Mouse (Mus musculus) stomach, embryonic 14.5 days (tissue): ENCODE results near the gene Gm20388. TPM values are rescaled to one million over a fixed set of nuclear protein-coding genes. Genes with fewer than 3 reads are reported as not detected.

Experiments
- ATAC-seq: fragments of 200-750 bp; cut with Nextera tagmentation; 2 replicates; pipeline ENCODE4 v1.8.0; 2017; ENCODE audit warnings: low read depth, moderate TSS enrichment; ENCODE audit not compliant: insufficient number of reproducible peaks, insufficient read depth, low FRiP score
- H3K27ac ChIP-seq: fragments of 300-500 bp; sonication (generic); 2 replicates; pipeline ENCODE4 v1.5.1; 2014; ENCODE audit warnings: mild to moderate bottlenecking, low read length, moderate library complexity, mixed read lengths
- H3K27me3 ChIP-seq: fragments of 300-500 bp; sonication (generic); 2 replicates; pipeline ENCODE4 v1.6.1; 2014; ENCODE audit warnings: low read length, control low read depth, mixed read lengths; ENCODE audit not compliant: control insufficient read depth, insufficient read depth
- H3K36me3 ChIP-seq: fragments of 300-500 bp; sonication (generic); 2 replicates; pipeline ENCODE4 v1.6.1; 2014; ENCODE audit warnings: mild to moderate bottlenecking, control low read depth, low read length, moderate library complexity, mixed read lengths; ENCODE audit not compliant: control insufficient read depth, insufficient read depth
- H3K4me1 ChIP-seq: fragments of 300-500 bp; sonication (generic); 2 replicates; pipeline ENCODE4 v1.6.1; 2014; ENCODE audit warnings: low read length, control low read depth, mixed read lengths; ENCODE audit not compliant: control insufficient read depth, insufficient read depth
- H3K4me2 ChIP-seq: fragments of 300-500 bp; sonication (generic); replicated peaks from 2 replicates; pipeline ENCODE4 v1.6.1; 2014; ENCODE audit warnings: low read depth, low read length, control low read depth
- H3K4me3 ChIP-seq: fragments of 300-500 bp; sonication (generic); 2 replicates; pipeline ENCODE4 v1.5.1; 2014; ENCODE audit warnings: low read depth, low read length, control low read depth
- H3K9ac ChIP-seq: fragments of 300-500 bp; sonication (generic); replicated peaks from 2 replicates; pipeline ENCODE4 v1.6.1; 2014; ENCODE audit warnings: low read depth, mild to moderate bottlenecking, control low read depth, low read length, moderate library complexity, mixed read lengths
- H3K9me3 ChIP-seq: fragments of 300-500 bp; sonication (generic); 2 replicates; pipeline ENCODE4 v1.6.1; 2016; ENCODE audit warnings: low read depth, low read length, control low read depth; ENCODE audit not compliant: control insufficient read depth
- WGBS: fragments of 180-500 bp; shearing (Covaris S2); extraction: QIAGEN DNeasy Blood & Tissue Kit; methylation state at CpG from one replicate; pipeline ENCODE4 v1.1.7; 2014; 5-methylcytosine and 5-hydroxymethylcytosine counted together
- polyA plus RNA-seq: library from polyadenylated mRNA; unstranded; fragments of >200 nt; fragmentation: Nextera tagmentation; extraction: Ambion mirVana; gene quantifications from 2 replicates; pipeline ENCODE4 v1.2.1, GENCODE M21; 2014

Gene Gm20388
- polyA plus RNA-seq, 1 experiment from 2014 or later = 11.4 TPM

GRCm38 (mm10) chr8:121680896-121681295 lies 1770.3 kb downstream of the Gm20388 start:
- no peak for ATAC-seq
- no peak overlapping the region for H3K9ac ChIP-seq
- no peak overlapping the region for H3K4me3 ChIP-seq
- 82% methylated on average over 4 of the region's 4 CpGs for WGBS
- no peak overlapping the region for H3K27ac ChIP-seq
- H3K36me3 ChIP-seq = no peaks in the 10 kb centered on the region
- H3K9me3 ChIP-seq = no peaks in the 10 kb centered on the region
- no peak overlapping the region for H3K4me2 ChIP-seq
- H3K4me1 ChIP-seq = no peaks in the 10 kb centered on the region
- H3K27me3 ChIP-seq = no peaks in the 10 kb centered on the region

- H3K4me2 ChIP-seq = no peak overlapping the region
- H3K4me3 ChIP-seq = no peak overlapping the region
- no peaks in the 10 kb centered on the region for H3K36me3 ChIP-seq
- ATAC-seq = no peak
- no peak overlapping the region for H3K9ac ChIP-seq
- no peaks in the 10 kb centered on the region for H3K27me3 ChIP-seq
- WGBS = 57% methylated on average over 10 of the region's 10 CpGs
- no peak overlapping the region for H3K27ac ChIP-seq
- H3K9me3 ChIP-seq = no peaks in the 10 kb centered on the region
- H3K4me1 ChIP-seq = no peaks in the 10 kb centered on the region
These were observed 1770.8 kb downstream of the Gm20388 start for GRCm38 (mm10) chr8:121681457-121681856.

- H3K27me3 ChIP-seq = no peaks in the 10 kb centered on the region
- H3K9ac ChIP-seq = no peak overlapping the region
- ATAC-seq = no peak
- H3K9me3 ChIP-seq = no peaks in the 10 kb centered on the region
- no peak overlapping the region for H3K4me3 ChIP-seq
- H3K4me1 ChIP-seq = 0 out of 2 replicates have a peak, but pooled peaks cover 3% of the 10 kb centered on the region
- no peaks in the 10 kb centered on the region for H3K36me3 ChIP-seq
- 63% methylated on average over 10 of the region's 10 CpGs for WGBS
- H3K4me2 ChIP-seq = no peak overlapping the region
- H3K27ac ChIP-seq = no peak overlapping the region
These were observed 1772.6 kb downstream of the Gm20388 start for GRCm38 (mm10) chr8:121683083-121683832.

- 14% methylated on average over 4 of the region's 4 CpGs for WGBS
- H3K27me3 ChIP-seq = no peaks in the 10 kb centered on the region
- ATAC-seq = no peak
These were observed 1774.8 kb downstream of the Gm20388 start for GRCm38 (mm10) chr8:121685419-121685818.

GRCm38 (mm10) chr8:121687455-121688161 lies 1777.0 kb downstream of the Gm20388 start:
- WGBS = 60% methylated on average over 14 of the region's 14 CpGs
- ATAC-seq = no peak
- no peaks in the 10 kb centered on the region for H3K9me3 ChIP-seq
- no peak overlapping the region for H3K27ac ChIP-seq
- no peaks in the 10 kb centered on the region for H3K27me3 ChIP-seq
- no peak overlapping the region for H3K4me3 ChIP-seq
- 0 out of 2 replicates have a peak, but pooled peaks cover 6% of the 10 kb centered on the region for H3K4me1 ChIP-seq
- H3K36me3 ChIP-seq = no peaks in the 10 kb centered on the region
- no peak overlapping the region for H3K9ac ChIP-seq
- no peak overlapping the region for H3K4me2 ChIP-seq

More at GRCm38 (mm10) chr8:121685419-121685818, 1774.8 kb downstream of the Gm20388 start:
- no peaks in the 10 kb centered on the region for H3K9me3 ChIP-seq
- no peaks in the 10 kb centered on the region for H3K36me3 ChIP-seq
- 0 out of 2 replicates have a peak, but pooled peaks cover 6% of the 10 kb centered on the region for H3K4me1 ChIP-seq
- H3K4me3 ChIP-seq = no peak overlapping the region
- H3K4me2 ChIP-seq = no peak overlapping the region
- H3K9ac ChIP-seq = no peak overlapping the region
- no peak overlapping the region for H3K27ac ChIP-seq

GRCm38 (mm10) chr8:121688496-121688895 lies 1777.9 kb downstream of the Gm20388 start:
- WGBS = 41% methylated on average over 5 of the region's 5 CpGs
- no peak overlapping the region for H3K4me2 ChIP-seq
- no peak overlapping the region for H3K4me3 ChIP-seq
- no peak overlapping the region for H3K27ac ChIP-seq
- no peak for ATAC-seq
- H3K4me1 ChIP-seq = 0 out of 2 replicates have a peak, but pooled peaks cover 6% of the 10 kb centered on the region
- H3K27me3 ChIP-seq = no peaks in the 10 kb centered on the region
- no peaks in the 10 kb centered on the region for H3K9me3 ChIP-seq
- no peak overlapping the region for H3K9ac ChIP-seq
- H3K36me3 ChIP-seq = no peaks in the 10 kb centered on the region

- no peak overlapping the region for H3K9ac ChIP-seq
- no peak overlapping the region for H3K4me3 ChIP-seq
- ATAC-seq = no peak
- WGBS = 54% methylated on average over 4 of the region's 4 CpGs
- H3K4me2 ChIP-seq = no peak overlapping the region
- no peaks in the 10 kb centered on the region for H3K27me3 ChIP-seq
- no peaks in the 10 kb centered on the region for H3K9me3 ChIP-seq
- no peak overlapping the region for H3K27ac ChIP-seq
- H3K4me1 ChIP-seq = peaks cover 8% of the 10 kb centered on the region; the same call in 1 of the 2 replicates
- H3K36me3 ChIP-seq = no peaks in the 10 kb centered on the region
These were observed 1783.8 kb downstream of the Gm20388 start for GRCm38 (mm10) chr8:121694453-121694852.

- Histone ChIP-seq H3K9ac (no peak overlapping the region), H3K27ac (no peak overlapping the region), H3K4me2 (no peak overlapping the region), H3K36me3 (no peaks in the 10 kb centered on the region), H3K4me1 (peaks cover 8% of the 10 kb centered on the region; the same call in 1 of the 2 replicates), H3K4me3 (no peak overlapping the region), H3K27me3 (no peaks in the 10 kb centered on the region), H3K9me3 (no peaks in the 10 kb centered on the region)
- no peak for ATAC-seq
- 64% methylated on average over 6 of the region's 6 CpGs for WGBS
These were observed 1785.0 kb downstream of the Gm20388 start for GRCm38 (mm10) chr8:121695585-121696184.
